Mouse (Mus musculus) heart, embryonic 15.5 days (tissue): ENCODE measurements at regions not wholly inside any gene's neighbourhood (a gene's known extent, or its start where the extent isn't known, plus 50 kb on each side); places are given as distances from the start of the nearest gene placed in this dataset.

ENCODE experiments used
- ATAC-seq: fragments of 200-750 bp; cut with Nextera tagmentation; replicated peaks from 2 replicates; pipeline ENCODE4 v1.8.0; 2017; ENCODE audit warnings: low read depth, moderate TSS enrichment; ENCODE audit not compliant: insufficient number of reproducible peaks, insufficient read depth, low FRiP score
- H3K27ac ChIP-seq: fragments of 300-500 bp; sonication (generic); 2 replicates; pipeline ENCODE4 v1.5.1; 2015; ENCODE audit warnings: mild to moderate bottlenecking, inconsistent platforms
- H3K27me3 ChIP-seq: fragments of 300-500 bp; sonication (generic); 2 replicates; pipeline ENCODE4 v1.6.1; 2015; ENCODE audit warnings: inconsistent platforms
- H3K36me3 ChIP-seq: fragments of 300-500 bp; sonication (generic); 2 replicates; pipeline ENCODE4 v1.6.1; 2015; ENCODE audit warnings: mild to moderate bottlenecking, inconsistent platforms
- H3K4me1 ChIP-seq: fragments of 300-500 bp; sonication (generic); replicated peaks from 2 replicates; pipeline ENCODE4 v1.6.1; 2015; ENCODE audit warnings: inconsistent platforms
- H3K4me2 ChIP-seq: fragments of 300-500 bp; sonication (generic); 2 replicates; pipeline ENCODE4 v1.6.1; 2015; ENCODE audit warnings: inconsistent platforms, mild to moderate bottlenecking, moderate library complexity
- H3K4me3 ChIP-seq: fragments of 300-500 bp; sonication (generic); 2 replicates; pipeline ENCODE4 v1.5.1; 2015; ENCODE audit warnings: mild to moderate bottlenecking, inconsistent platforms
- H3K9ac ChIP-seq: fragments of 300-500 bp; sonication (generic); 2 replicates; pipeline ENCODE4 v1.6.1; 2015; ENCODE audit warnings: mild to moderate bottlenecking, inconsistent platforms
- H3K9me3 ChIP-seq: fragments of 300-500 bp; sonication (generic); replicated peaks from 2 replicates; pipeline ENCODE4 v1.6.1; 2016; ENCODE audit warnings: inconsistent platforms
- WGBS: fragments of 180-500 bp; shearing (Covaris S2); methylation state at CpG from one replicate; pipeline ENCODE4 v1.1.7; 2015; ENCODE audit warnings: mixed read lengths; 5-methylcytosine and 5-hydroxymethylcytosine counted together

DNA sequence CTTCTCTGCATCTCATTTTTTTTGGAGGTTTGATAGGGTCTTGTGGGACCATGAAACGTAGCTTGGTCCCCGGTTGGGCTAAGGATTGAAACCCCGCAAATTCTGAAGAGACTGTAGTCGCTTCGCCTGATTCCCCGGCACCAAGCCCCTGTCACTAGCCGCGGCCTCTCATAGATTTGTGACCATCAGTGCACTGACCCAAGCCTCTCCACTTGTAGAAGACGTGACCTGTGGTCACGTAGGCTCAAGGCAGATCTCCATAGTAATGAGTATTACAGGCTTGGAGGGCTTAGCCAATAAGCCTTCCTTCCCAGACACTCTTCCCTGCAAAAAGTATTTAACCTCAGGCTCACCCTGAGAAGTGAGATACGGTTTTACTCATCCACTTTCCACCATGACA lies 73.3 kb downstream of the Gpr6 start:
- ATAC-seq, result no peak
- Histone ChIP-seq H3K4me2 (no peak overlapping the region), H3K9ac (no peak overlapping the region), H3K27ac (no peak overlapping the region), H3K4me3 (no peak overlapping the region), H3K36me3 (no peaks in the 10 kb centered on the region), H3K4me1 (no peaks in the 10 kb centered on the region), H3K9me3 (no peaks in the 10 kb centered on the region), H3K27me3 (no peaks in the 10 kb centered on the region)
- 88% methylated on average over 11 of the region's 11 CpGs for WGBS

DNA sequence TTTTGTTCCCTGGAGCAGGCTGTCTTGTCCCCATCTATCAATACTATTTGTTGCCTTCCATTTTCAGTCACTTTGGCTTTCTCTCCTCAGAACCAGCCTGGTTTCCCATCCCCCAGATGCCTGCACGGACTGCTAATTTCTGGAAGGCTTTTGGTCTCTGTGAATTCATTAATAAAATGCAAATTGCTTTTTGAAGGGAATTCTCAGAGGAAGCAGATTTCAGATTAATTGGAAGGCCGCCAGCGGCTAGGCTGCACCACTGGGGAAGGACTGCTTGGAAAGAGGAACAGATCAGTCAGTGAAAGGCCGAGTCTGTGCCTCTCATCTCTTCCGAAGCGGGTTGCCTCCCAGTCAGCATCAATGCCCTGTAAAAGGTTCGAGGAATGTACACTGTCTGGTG lies 73.8 kb downstream of the Gpr6 start:
- Histone ChIP-seq H3K4me1 (no peaks in the 10 kb centered on the region), H3K36me3 (no peaks in the 10 kb centered on the region), H3K27ac (no peak overlapping the region), H3K9ac (no peak overlapping the region), H3K4me3 (no peak overlapping the region), H3K9me3 (no peaks in the 10 kb centered on the region), H3K27me3 (no peaks in the 10 kb centered on the region), H3K4me2 (no peak overlapping the region)
- no peak for ATAC-seq
- 67% methylated on average over 7 of the region's 7 CpGs for WGBS

GRCm38 (mm10) chr10:40997606-40998005 lies 74.5 kb downstream of the Gpr6 start:
- Histone ChIP-seq H3K27ac (no peak overlapping the region), H3K4me1 (no peaks in the 10 kb centered on the region), H3K36me3 (no peaks in the 10 kb centered on the region), H3K9me3 (no peaks in the 10 kb centered on the region), H3K9ac (no peak overlapping the region), H3K4me3 (no peak overlapping the region), H3K27me3 (no peaks in the 10 kb centered on the region), H3K4me2 (no peak overlapping the region)
- 54% methylated on average over 5 of the region's 5 CpGs for WGBS
- ATAC-seq, result no peak
